Comparison of ENCODE assay signal across 17 mouse cellular contexts in genomic region chr14:51482051-51482715, GRCm38 (mm10). TPM values are rescaled to one million over a fixed set of nuclear protein-coding genes. Genes with fewer than 3 reads are reported as not detected.
DNase-seq lines count a peak whose midpoint lies in the region; ATAC-seq and TF ChIP-seq lines count a peak whose summit lies in the region.
"Had no signal": no experiment of that assay in that cellular context is flagged by ENCODE, and none has a peak within 500 bp of the region (broad histone marks: within the 10 kb centered on the region; RNA-seq: fewer than 3 reads in every experiment).

No protein-coding gene starts in this region.

- H3K9ac ChIP-seq in intestine, embryonic 15.5 days = no peak overlapping the region
- H3K9ac ChIP-seq in intestine, embryonic 16.5 days (ENCODE audit: low read depth, low read length) = no peak overlapping the region
- no peak overlapping the region for H3K9ac ChIP-seq in hindbrain, postnatal 0 days (replicated peaks; ENCODE audit: low read length)
- H3K9ac ChIP-seq: limb, embryonic 12.5 days; lung, embryonic 14.5 days had no signal

- TF ChIP-seq CTCF in hindbrain, postnatal 0 days (IDR thresholded peaks at IDR 0.05; ENCODE audit: low read depth) = no peak

- WGBS in intestine, embryonic 15.5 days = 53% methylated on average over 5 of the region's 5 CpGs
- WGBS in intestine, embryonic 16.5 days = 68% methylated on average over 5 of the region's 5 CpGs
- WGBS in hindbrain, postnatal 0 days = 88% methylated on average over 5 of the region's 5 CpGs

- DNase-seq in 3134 (ENCODE audit: extremely low read depth, insufficient read length, low spot score) = peak; percentile 52
- DNase-seq in 3T3-L1 (ENCODE audit: low read depth, low spot score) = peak; percentile 72
- DNase-seq in adrenal gland, postnatal 10 days = peak; percentile 14
- DNase-seq in hindbrain, postnatal 0 days (ENCODE audit: low spot score) = no peak
- DNase-seq in right cerebral cortex, postnatal 36 days (ENCODE audit: low spot score in 2 of 2) = no peak
- DNase-seq: cerebellum, adult 8-10 months; gastrocnemius, postnatal 25 days; heart, postnatal 36 days; right cerebral cortex, postnatal 14 days; thymus, adult 2 months had no signal

- no peak overlapping the region for H3K4me3 ChIP-seq in intestine, embryonic 15.5 days (replicated peaks)
- H3K4me3 ChIP-seq in intestine, embryonic 16.5 days (ENCODE audit: low read length) = no peak overlapping the region
- H3K4me3 ChIP-seq in hindbrain, postnatal 0 days (ENCODE audit: low read length) = no peak overlapping the region
- H3K4me3 ChIP-seq: limb, embryonic 12.5 days had no signal

- no peaks in the 10 kb centered on the region for H3K4me1 ChIP-seq in intestine, embryonic 15.5 days (replicated peaks)
- no peaks in the 10 kb centered on the region for H3K4me1 ChIP-seq in intestine, embryonic 16.5 days (ENCODE audit: control insufficient read depth, insufficient read depth, low read length)
- H3K4me1 ChIP-seq in hindbrain, postnatal 0 days (ENCODE audit: insufficient read depth, low read length) = no peaks in the 10 kb centered on the region
- H3K4me1 ChIP-seq: limb, embryonic 12.5 days had no signal

- no peak for ATAC-seq in intestine, embryonic 15.5 days
- no peak for ATAC-seq in intestine, embryonic 16.5 days
- no peak for ATAC-seq in hindbrain, postnatal 0 days

- H3K4me2 ChIP-seq in intestine, embryonic 15.5 days (replicated peaks) = peak overlapping the region; percentile 9; the same call in 1 of the 2 replicates
- H3K4me2 ChIP-seq in intestine, embryonic 16.5 days (ENCODE audit: low read depth, low read length) = no peak overlapping the region
- no peak overlapping the region for H3K4me2 ChIP-seq in hindbrain, postnatal 0 days (ENCODE audit: low read depth, low read length)
- H3K4me2 ChIP-seq: limb, embryonic 12.5 days; lung, embryonic 14.5 days; midbrain, embryonic 11.5 days had no signal

- H3K9me3 ChIP-seq in intestine, embryonic 15.5 days = no peaks in the 10 kb centered on the region
- H3K9me3 ChIP-seq in intestine, embryonic 16.5 days (ENCODE audit: control insufficient read depth, low read length) = no peaks in the 10 kb centered on the region
- no peaks in the 10 kb centered on the region for H3K9me3 ChIP-seq in hindbrain, postnatal 0 days (ENCODE audit: low read length)
- H3K9me3 ChIP-seq: limb, embryonic 12.5 days had no signal

- no peaks in the 10 kb centered on the region for H3K27me3 ChIP-seq in intestine, embryonic 15.5 days (replicated peaks)
- no peaks in the 10 kb centered on the region for H3K27me3 ChIP-seq in intestine, embryonic 16.5 days (replicated peaks; ENCODE audit: control insufficient read depth, insufficient read depth, low read length)
- no peaks in the 10 kb centered on the region for H3K27me3 ChIP-seq in hindbrain, postnatal 0 days (ENCODE audit: insufficient read depth, low read length)
- H3K27me3 ChIP-seq: limb, embryonic 12.5 days had no signal

- H3K36me3 ChIP-seq in intestine, embryonic 15.5 days = no peaks in the 10 kb centered on the region
- H3K36me3 ChIP-seq in intestine, embryonic 16.5 days (ENCODE audit: control insufficient read depth, insufficient read depth, low read length) = no peaks in the 10 kb centered on the region
- no peaks in the 10 kb centered on the region for H3K36me3 ChIP-seq in hindbrain, postnatal 0 days (ENCODE audit: insufficient read depth, low read length)
- H3K36me3 ChIP-seq: limb, embryonic 12.5 days had no signal

- no peak overlapping the region for H3K27ac ChIP-seq in intestine, embryonic 15.5 days
- H3K27ac ChIP-seq in intestine, embryonic 16.5 days (ENCODE audit: low read length) = no peak overlapping the region
- H3K27ac ChIP-seq in hindbrain, postnatal 0 days = no peak overlapping the region
- H3K27ac ChIP-seq: limb, embryonic 12.5 days had no signal

RNA-seq across cellular contexts. Expression of gene Vmn2r89, which starts 30.5 kb away (rescaled TPM):
- polyA plus RNA-seq in intestine, embryonic 15.5 days (2015; fragmentation: Nextera tagmentation; extraction: Ambion mirVana) = not detected in 2 replicates
- not detected in 2 replicates for polyA plus RNA-seq in intestine, embryonic 16.5 days (2015; fragmentation: Nextera tagmentation; extraction: Ambion mirVana)
- total RNA-seq in adrenal gland, postnatal 10 days (2021) = not detected
- total RNA-seq in hindbrain, postnatal 0 days (2014; rRNA removed) = not detected in 2 replicates
- polyA plus RNA-seq in hindbrain, postnatal 0 days (2015; fragmentation: Nextera tagmentation; extraction: Ambion mirVana) = not detected in 2 replicates
- total RNA-seq: gastrocnemius, postnatal 25 days; heart, postnatal 36 days; left cerebral cortex, adult 18-20 months had no signal
- polyA plus RNA-seq: brain, embryonic 14.5 days; limb, embryonic 12.5 days; lung, embryonic 14.5 days; midbrain, embryonic 11.5 days; thymus, adult 2 months had no signal

Comparison
In these comparisons a context has a peak if more than half of its experiments do, and no peak if none do; other contexts are left out.
1. DNase-seq: peak in 3134 (single experiment), 3T3-L1 (single experiment) and adrenal gland, postnatal 10 days (single experiment); none in hindbrain, postnatal 0 days (single experiment) and right cerebral cortex, postnatal 36 days (0 of 2).